Mouse (Mus musculus): Measurements from ENCODE around the gene Dnase2b. TPM values are rescaled to one million over a fixed set of nuclear protein-coding genes. Genes with fewer than 3 reads are reported as not detected.

Gene Dnase2b
- polyA plus RNA-seq, 1 experiment from 2014 or later: 4.8 TPM

GRCm38 (mm10) chr3:146589523-146589922, 25.9 kb downstream of the Dnase2b start:
- Histone ChIP-seq H3K27me3 (ENCODE audit: control insufficient read depth, insufficient read depth, low read depth, low read length) (no peaks in the 10 kb centered on the region), H3K4me3 (ENCODE audit: low read depth, low read length) (no peak overlapping the region), H3K9me3 (replicated peaks; ENCODE audit: control insufficient read depth, low read length) (no peaks in the 10 kb centered on the region), H3K4me2 (ENCODE audit: low read depth, low read length) (no peak overlapping the region), H3K4me1 (ENCODE audit: control insufficient read depth, low read depth, low read length) (no peaks in the 10 kb centered on the region), H3K9ac (ENCODE audit: low read depth, low read length) (no peak overlapping the region), H3K36me3 (ENCODE audit: control insufficient read depth, insufficient read depth) (no peaks in the 10 kb centered on the region), H3K27ac (ENCODE audit: low read length) (peak overlapping the region; percentile 65)
- 67% methylated on average over 6 of the region's 6 CpGs for WGBS (ENCODE audit: insufficient replicate concordance)
- peak; percentile 47 for ATAC-seq (ENCODE audit: low read depth)

- H3K27me3 ChIP-seq (ENCODE audit: control insufficient read depth, insufficient read depth, low read depth, low read length): no peaks in the 10 kb centered on the region
- no peak for ATAC-seq (ENCODE audit: low read depth)
- no peaks in the 10 kb centered on the region for H3K36me3 ChIP-seq (ENCODE audit: control insufficient read depth, insufficient read depth)
- H3K27ac ChIP-seq (ENCODE audit: low read length): no peak overlapping the region
- 79% methylated on average over 14 of the region's 14 CpGs for WGBS (ENCODE audit: insufficient replicate concordance)
- no peaks in the 10 kb centered on the region for H3K4me1 ChIP-seq (ENCODE audit: control insufficient read depth, low read depth, low read length)
- no peak overlapping the region for H3K4me2 ChIP-seq (ENCODE audit: low read depth, low read length)
- no peak overlapping the region for H3K9ac ChIP-seq (ENCODE audit: low read depth, low read length)
- H3K9me3 ChIP-seq (replicated peaks; ENCODE audit: control insufficient read depth, low read length): no peaks in the 10 kb centered on the region
- no peak overlapping the region for H3K4me3 ChIP-seq (ENCODE audit: low read depth, low read length)
Measured at GRCm38 (mm10) chr3:146586616-146587015, 28.8 kb downstream of the Dnase2b start.

DNA sequence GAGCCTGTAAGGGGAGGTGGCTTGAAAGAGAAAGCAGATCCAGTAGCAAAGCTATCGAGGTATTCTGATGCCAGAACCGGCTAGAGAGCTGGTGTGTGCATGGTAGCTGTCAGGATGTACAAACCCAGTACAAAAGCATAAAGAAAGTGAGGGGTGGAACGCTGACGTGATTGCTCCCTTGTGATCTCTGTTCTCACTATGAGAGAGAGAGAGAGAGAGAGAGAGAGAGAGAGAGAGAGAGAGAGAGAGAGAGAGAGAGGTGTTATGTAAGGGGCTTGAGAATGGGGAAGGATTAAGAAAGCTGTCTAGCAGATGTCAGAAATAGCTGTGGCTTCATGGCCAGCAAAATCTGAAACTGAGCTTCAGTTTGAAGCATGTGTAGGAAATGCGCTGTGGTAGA, 31.5 kb downstream of the Dnase2b start:
- no peaks in the 10 kb centered on the region for H3K36me3 ChIP-seq (ENCODE audit: control insufficient read depth, insufficient read depth)
- 42% methylated on average over 5 of the region's 5 CpGs for WGBS (ENCODE audit: insufficient replicate concordance)
- no peaks in the 10 kb centered on the region for H3K9me3 ChIP-seq (replicated peaks; ENCODE audit: control insufficient read depth, low read length)
- H3K4me1 ChIP-seq (ENCODE audit: control insufficient read depth, low read depth, low read length): no peaks in the 10 kb centered on the region
- H3K4me2 ChIP-seq (ENCODE audit: low read depth, low read length): no peak overlapping the region
- ATAC-seq (ENCODE audit: low read depth): no peak
- no peaks in the 10 kb centered on the region for H3K27me3 ChIP-seq (ENCODE audit: control insufficient read depth, insufficient read depth, low read depth, low read length)
- no peak overlapping the region for H3K9ac ChIP-seq (ENCODE audit: low read depth, low read length)
- H3K27ac ChIP-seq (ENCODE audit: low read length): no peak overlapping the region
- no peak overlapping the region for H3K4me3 ChIP-seq (ENCODE audit: low read depth, low read length)

DNA sequence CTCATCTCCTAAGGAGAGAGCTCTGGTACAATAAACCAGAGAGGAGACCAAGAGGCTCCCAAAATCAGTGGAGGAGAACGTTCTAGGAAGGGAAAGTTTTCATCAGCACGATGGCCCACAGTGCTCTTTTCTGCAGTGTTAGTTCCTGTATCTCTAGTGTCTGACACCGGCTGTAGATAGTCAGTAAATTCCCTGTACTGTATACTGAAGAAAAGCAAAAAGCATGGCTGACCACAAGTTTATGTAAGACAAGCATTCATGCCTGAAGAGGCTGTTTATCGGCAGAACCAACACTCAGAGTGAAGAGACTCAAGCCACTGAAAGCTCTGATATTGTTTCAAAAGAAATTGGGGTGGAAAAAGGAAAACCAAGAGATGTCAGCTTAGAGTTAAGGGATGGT, 31.9 kb downstream of the Dnase2b start:
- no peak overlapping the region for H3K4me3 ChIP-seq (ENCODE audit: low read depth, low read length)
- no peaks in the 10 kb centered on the region for H3K36me3 ChIP-seq (ENCODE audit: control insufficient read depth, insufficient read depth)
- H3K27ac ChIP-seq (ENCODE audit: low read length): no peak overlapping the region
- H3K4me2 ChIP-seq (ENCODE audit: low read depth, low read length): no peak overlapping the region
- no peak for ATAC-seq (ENCODE audit: low read depth)
- no peaks in the 10 kb centered on the region for H3K4me1 ChIP-seq (ENCODE audit: control insufficient read depth, low read depth, low read length)
- H3K9me3 ChIP-seq (replicated peaks; ENCODE audit: control insufficient read depth, low read length): no peaks in the 10 kb centered on the region
- no peaks in the 10 kb centered on the region for H3K27me3 ChIP-seq (ENCODE audit: control insufficient read depth, insufficient read depth, low read depth, low read length)
- 43% methylated on average over 4 of the region's 4 CpGs for WGBS (ENCODE audit: insufficient replicate concordance)
- H3K9ac ChIP-seq (ENCODE audit: low read depth, low read length): no peak overlapping the region

DNA sequence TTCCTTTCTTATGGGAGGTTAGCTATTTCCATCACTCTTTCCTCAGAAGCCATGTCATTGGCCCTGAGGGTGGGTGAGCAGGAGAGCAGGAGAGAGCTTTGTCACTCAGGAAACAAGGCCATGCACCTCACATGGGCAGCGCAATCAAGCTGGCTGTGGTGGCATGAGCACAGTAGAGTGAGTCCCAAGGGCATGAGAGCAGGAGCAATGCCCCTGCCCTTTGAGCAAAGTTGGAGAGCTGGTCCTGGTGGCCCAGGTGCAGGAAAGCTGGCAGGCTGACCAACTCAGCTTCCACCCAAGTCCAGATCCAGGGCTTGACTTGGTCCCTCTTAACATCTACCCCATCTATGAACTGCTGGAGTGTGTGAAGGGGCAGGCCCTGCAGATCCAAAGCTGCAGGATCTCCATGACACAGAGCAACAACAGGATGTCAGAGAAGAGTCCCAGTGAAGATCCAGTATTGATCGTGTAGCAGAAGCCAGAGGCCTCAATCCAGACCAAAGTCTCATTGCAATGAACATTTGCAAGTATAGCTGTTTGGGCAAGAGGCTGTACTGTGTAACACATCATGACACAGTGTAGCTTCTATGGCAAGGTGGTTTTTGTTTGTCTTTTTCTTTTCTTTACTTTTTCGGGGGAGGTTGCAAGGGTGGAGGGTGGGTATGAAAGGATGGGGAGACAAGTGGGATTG, 35.2 kb downstream of the Dnase2b start:
- ATAC-seq (ENCODE audit: low read depth): peak; percentile 61; the same call in 1 of the 2 replicates
- 55% methylated on average over 3 of the region's 3 CpGs for WGBS (ENCODE audit: insufficient replicate concordance)

GRCm38 (mm10) chr3:146577591-146577990, 37.8 kb downstream of the Dnase2b start:
- no peak overlapping the region for H3K4me2 ChIP-seq (ENCODE audit: low read depth, low read length)
- H3K27me3 ChIP-seq (ENCODE audit: control insufficient read depth, insufficient read depth, low read depth, low read length): no peaks in the 10 kb centered on the region
- no peak overlapping the region for H3K27ac ChIP-seq (ENCODE audit: low read length)
- H3K4me1 ChIP-seq (ENCODE audit: control insufficient read depth, low read depth, low read length): no peaks in the 10 kb centered on the region
- H3K9me3 ChIP-seq (replicated peaks; ENCODE audit: control insufficient read depth, low read length): no peaks in the 10 kb centered on the region
- no peaks in the 10 kb centered on the region for H3K36me3 ChIP-seq (ENCODE audit: control insufficient read depth, insufficient read depth)
- H3K4me3 ChIP-seq (ENCODE audit: low read depth, low read length): no peak overlapping the region
- no peak for ATAC-seq (ENCODE audit: low read depth)
- H3K9ac ChIP-seq (ENCODE audit: low read depth, low read length): no peak overlapping the region
- 38% methylated on average over 2 of the region's 2 CpGs for WGBS (ENCODE audit: insufficient replicate concordance)

More for the DNA sequence above, 35.2 kb downstream of the Dnase2b start:
- Histone ChIP-seq H3K27me3 (ENCODE audit: control insufficient read depth, insufficient read depth, low read depth, low read length) (no peaks in the 10 kb centered on the region), H3K4me1 (ENCODE audit: control insufficient read depth, low read depth, low read length) (no peaks in the 10 kb centered on the region), H3K27ac (ENCODE audit: low read length) (no peak overlapping the region), H3K9ac (ENCODE audit: low read depth, low read length) (no peak overlapping the region), H3K4me3 (ENCODE audit: low read depth, low read length) (no peak overlapping the region), H3K36me3 (ENCODE audit: control insufficient read depth, insufficient read depth) (no peaks in the 10 kb centered on the region), H3K9me3 (replicated peaks; ENCODE audit: control insufficient read depth, low read length) (no peaks in the 10 kb centered on the region), H3K4me2 (ENCODE audit: low read depth, low read length) (no peak overlapping the region)

DNA sequence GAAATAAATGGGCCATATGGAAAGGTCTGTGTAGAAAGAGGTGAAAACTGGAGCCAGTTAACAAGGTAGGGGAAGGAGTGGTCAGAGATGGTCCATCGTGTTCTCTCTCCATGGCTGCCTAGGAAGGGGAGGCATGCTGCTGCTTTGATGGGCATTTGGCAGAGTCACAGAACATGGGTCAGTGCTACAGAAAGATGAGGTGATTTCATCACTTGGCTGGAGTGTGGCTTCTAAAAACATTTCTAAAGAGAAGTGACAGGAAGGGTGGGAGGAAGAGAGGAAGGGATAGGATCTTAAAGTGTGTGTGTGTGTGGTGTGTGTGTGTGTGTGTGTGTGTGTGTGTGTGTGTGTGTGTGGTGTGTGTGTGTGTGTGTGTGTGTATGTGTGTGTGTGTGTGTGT, 44.1 kb downstream of the Dnase2b start:
- H3K36me3 ChIP-seq (ENCODE audit: control insufficient read depth, insufficient read depth): no peaks in the 10 kb centered on the region
- 62% methylated on average over 1 of the region's 1 CpGs for WGBS (ENCODE audit: insufficient replicate concordance)
- H3K27me3 ChIP-seq (ENCODE audit: control insufficient read depth, insufficient read depth, low read depth, low read length): no peaks in the 10 kb centered on the region
- H3K9ac ChIP-seq (ENCODE audit: low read depth, low read length): no peak overlapping the region
- no peaks in the 10 kb centered on the region for H3K9me3 ChIP-seq (replicated peaks; ENCODE audit: control insufficient read depth, low read length)
- peaks cover 2% of the 10 kb centered on the region for H3K4me1 ChIP-seq (ENCODE audit: control insufficient read depth, low read depth, low read length)
- H3K27ac ChIP-seq (ENCODE audit: low read length): 0 out of 2 replicates have a peak overlapping the region, but pooled peaks have one; percentile 20
- H3K4me3 ChIP-seq (ENCODE audit: low read depth, low read length): no peak overlapping the region
- no peak overlapping the region for H3K4me2 ChIP-seq (ENCODE audit: low read depth, low read length)
- ATAC-seq (ENCODE audit: low read depth): no peak

GRCm38 (mm10) chr3:146570939-146571338, 44.5 kb downstream of the Dnase2b start:
- peak overlapping the region; percentile 78; the same call in 1 of the 2 replicates for H3K27ac ChIP-seq (ENCODE audit: low read length)
- no peak overlapping the region for H3K4me2 ChIP-seq (ENCODE audit: low read depth, low read length)
- no peaks in the 10 kb centered on the region for H3K27me3 ChIP-seq (ENCODE audit: control insufficient read depth, insufficient read depth, low read depth, low read length)
- no peak for ATAC-seq (ENCODE audit: low read depth)
- no peak overlapping the region for H3K4me3 ChIP-seq (ENCODE audit: low read depth, low read length)
- H3K36me3 ChIP-seq (ENCODE audit: control insufficient read depth, insufficient read depth): no peaks in the 10 kb centered on the region
- 65% methylated on average over 6 of the region's 6 CpGs for WGBS (ENCODE audit: insufficient replicate concordance)
- H3K9me3 ChIP-seq (replicated peaks; ENCODE audit: control insufficient read depth, low read length): no peaks in the 10 kb centered on the region
- no peak overlapping the region for H3K9ac ChIP-seq (ENCODE audit: low read depth, low read length)
- peaks cover 2% of the 10 kb centered on the region for H3K4me1 ChIP-seq (ENCODE audit: control insufficient read depth, low read depth, low read length)

DNA sequence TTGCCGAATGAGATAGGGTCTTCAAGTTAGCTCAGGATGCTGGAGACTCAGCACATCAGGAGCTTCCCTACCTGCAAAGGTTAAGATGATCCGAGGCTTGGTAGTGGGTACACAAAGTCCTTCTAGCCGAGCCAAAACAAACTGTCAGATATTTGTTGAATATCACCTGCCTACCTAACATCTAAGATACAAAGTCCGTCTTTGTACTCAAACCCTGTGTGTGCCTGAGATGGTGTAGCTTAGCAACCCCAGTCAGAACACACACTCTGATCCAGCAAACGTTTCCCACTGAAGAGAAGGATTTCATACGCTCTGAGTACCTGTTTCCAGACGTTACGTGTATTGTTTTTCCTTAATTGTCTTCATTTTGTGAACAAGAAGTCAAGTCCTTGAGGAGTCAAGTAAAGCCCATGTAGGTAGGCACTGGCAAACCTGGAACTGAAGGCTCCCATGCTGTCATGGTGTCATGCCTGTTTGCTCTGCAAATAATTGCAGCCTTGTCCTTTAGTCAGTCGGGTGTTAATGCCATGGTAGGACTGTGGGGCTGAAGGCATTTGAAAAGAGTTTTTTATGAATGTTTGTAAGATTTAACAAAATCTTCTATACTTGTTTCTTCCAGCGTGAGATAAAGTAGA, 45.1 kb downstream of the Dnase2b start, which contains the start of gene Uox:
Gene Uox, plus strand, starts transcription at position 279 of the 635 bp plus-strand sequence.
- no peaks in the 10 kb centered on the region for H3K9me3 ChIP-seq (replicated peaks; ENCODE audit: control insufficient read depth, low read length)
- H3K27ac ChIP-seq (ENCODE audit: low read length): peak within 1 kb of the TSS; percentile 78
- no peak within 1 kb of the TSS for H3K4me3 ChIP-seq (ENCODE audit: low read depth, low read length)
- no peaks in the 10 kb centered on the region for H3K36me3 ChIP-seq (ENCODE audit: control insufficient read depth, insufficient read depth)
- peaks cover 2% of the 10 kb centered on the region for H3K4me1 ChIP-seq (ENCODE audit: control insufficient read depth, low read depth, low read length)
- WGBS (ENCODE audit: insufficient replicate concordance): 60% methylated on average over 10 of the region's 10 CpGs
- H3K27me3 ChIP-seq (ENCODE audit: control insufficient read depth, insufficient read depth, low read depth, low read length): no peaks in the 10 kb centered on the region
- ATAC-seq (ENCODE audit: low read depth): peak; percentile 86
- no peak within 1 kb of the TSS for H3K9ac ChIP-seq (ENCODE audit: low read depth, low read length)
- H3K4me2 ChIP-seq (ENCODE audit: low read depth, low read length): no peak within 1 kb of the TSS

All from liver, embryonic 16.5 days (tissue).